Mouse (Mus musculus) thymus, adult 2 months (tissue): ENCODE data around the gene Klf13. TPM values are rescaled to one million over a fixed set of nuclear protein-coding genes. Genes with fewer than 3 reads are reported as not detected.

Experiments used
- DNase-seq: peaks from one replicate; pipeline ENCODE4 v3.0.0; 2021
- H3K27ac ChIP-seq: fragments of 200-500 bp; 2 replicates; pipeline ENCODE4 v1.5.1; 2012; ENCODE audit warnings: low read length, control low read depth; ENCODE audit not compliant: control insufficient read depth, insufficient read depth
- H3K27me3 ChIP-seq: fragments of 200-500 bp; 2 replicates; pipeline ENCODE4 v1.6.1; 2012; ENCODE audit warnings: mild to moderate bottlenecking, low read length, moderate library complexity, mixed read lengths; ENCODE audit not compliant: control insufficient read depth, insufficient read depth
- H3K36me3 ChIP-seq: fragments of 200-500 bp; 2 replicates; pipeline ENCODE4 v1.6.1; 2012; ENCODE audit warnings: mild to moderate bottlenecking, low read length, moderate library complexity; ENCODE audit not compliant: control insufficient read depth, insufficient read depth
- H3K4me1 ChIP-seq: fragments of 200-500 bp; replicated peaks from 2 replicates; pipeline ENCODE4 v1.6.1; 2012; ENCODE audit warnings: low read length; ENCODE audit not compliant: control insufficient read depth, insufficient read depth
- H3K4me3 ChIP-seq: fragments of 200-500 bp; 2 replicates; pipeline ENCODE4 v1.5.1; 2012; ENCODE audit warnings: mild to moderate bottlenecking, low read length, control low read depth, moderate library complexity; ENCODE audit not compliant: control insufficient read depth, insufficient read depth
- CTCF ChIP-seq: fragments of 200-500 bp; IDR thresholded peaks from 2 replicates; pipeline ENCODE4 v1.5.1; 2012; ENCODE audit warnings: mild to moderate bottlenecking, control low read depth, low read length, moderate library complexity, borderline replicate concordance; ENCODE audit not compliant: control insufficient read depth, poor library complexity, insufficient read depth; ENCODE audit errors: extremely low read depth
- POLR2A ChIP-seq: fragments of 200-500 bp; IDR thresholded peaks from 2 replicates; pipeline ENCODE4 v1.6.1; 2012; ENCODE audit warnings: mild to moderate bottlenecking, low read length, control low read depth, moderate library complexity; ENCODE audit not compliant: control insufficient read depth, poor library complexity, insufficient read depth; ENCODE audit errors: extremely low read depth
- WGBS: fragments of 180-500 bp; shearing (Covaris S2); methylation state at CpG from one replicate; pipeline ENCODE4 v1.1.7; 2018; 5-methylcytosine and 5-hydroxymethylcytosine counted together
- polyA plus RNA-seq: library from polyadenylated mRNA; depleted of rRNA; stranded (reverse); fragments of >200 nt; gene quantifications from 2 replicates; pipeline ENCODE4 v1.2.3, GENCODE M21; 2012

The Klf13 gene
- polyA plus RNA-seq, 1 experiment = 172 TPM

- Histone ChIP-seq H3K4me1 (peaks cover 59% of the 10 kb centered on the region), H3K4me3 (peak overlapping the region; percentile 50), H3K27ac (peak overlapping the region; percentile 81), H3K27me3 (no peaks in the 10 kb centered on the region), H3K36me3 (no peaks in the 10 kb centered on the region)
- peak; percentile 84 for DNase-seq
- TF ChIP-seq POLR2A (no peak), CTCF (no peak)
- WGBS = under 1% methylated on average over 22 of the region's 22 CpGs
Measured at GRCm38 (mm10) chr7:63896968-63897468, 41.7 kb downstream of the Klf13 start.

GRCm38 (mm10) chr7:63896276-63896967 lies 42.3 kb downstream of the Klf13 start:
- TF ChIP-seq CTCF = no peak
- peak overlapping the region; percentile 81 for H3K27ac ChIP-seq
- H3K4me1 ChIP-seq = peaks cover 53% of the 10 kb centered on the region
- H3K27me3 ChIP-seq = no peaks in the 10 kb centered on the region
- DNase-seq = no peak
- 5% methylated on average over 17 of the region's 17 CpGs for WGBS
- peak overlapping the region; percentile 50 for H3K4me3 ChIP-seq
- peaks cover under 1% of the 10 kb centered on the region for H3K36me3 ChIP-seq

GRCm38 (mm10) chr7:63895223-63895622 lies 43.5 kb downstream of the Klf13 start:
- TF ChIP-seq CTCF (no peak), POLR2A (no peak)
- DNase-seq = no peak
- no peak overlapping the region for H3K27ac ChIP-seq
- 49% methylated on average over 3 of the region's 3 CpGs for WGBS
- no peaks in the 10 kb centered on the region for H3K27me3 ChIP-seq
- H3K36me3 ChIP-seq = peaks cover 13% of the 10 kb centered on the region
- H3K4me3 ChIP-seq = no peak overlapping the region
- H3K4me1 ChIP-seq = peaks cover 41% of the 10 kb centered on the region

GRCm38 (mm10) chr7:63894662-63895061 lies 44.1 kb downstream of the Klf13 start:
- no peak overlapping the region for H3K4me3 ChIP-seq
- no peak overlapping the region for H3K27ac ChIP-seq
- DNase-seq = no peak
- TF ChIP-seq CTCF = no peak
- WGBS = 94% methylated on average over 4 of the region's 4 CpGs
- peaks cover 18% of the 10 kb centered on the region for H3K36me3 ChIP-seq
- H3K27me3 ChIP-seq = no peaks in the 10 kb centered on the region
- H3K4me1 ChIP-seq = peaks cover 37% of the 10 kb centered on the region

GRCm38 (mm10) chr7:63893729-63894128 lies 45.0 kb downstream of the Klf13 start:
- Histone ChIP-seq H3K27ac (no peak overlapping the region), H3K36me3 (peaks cover 27% of the 10 kb centered on the region), H3K27me3 (no peaks in the 10 kb centered on the region), H3K4me3 (no peak overlapping the region), H3K4me1 (peaks cover 32% of the 10 kb centered on the region)
- TF ChIP-seq CTCF = no peak
- TF ChIP-seq POLR2A = no peak
- no peak for DNase-seq
- 94% methylated on average over 4 of the region's 4 CpGs for WGBS

GRCm38 (mm10) chr7:63893201-63893600 lies 45.5 kb downstream of the Klf13 start:
- Histone ChIP-seq H3K36me3 (peaks cover 31% of the 10 kb centered on the region), H3K4me3 (no peak overlapping the region), H3K27me3 (no peaks in the 10 kb centered on the region), H3K4me1 (peaks cover 29% of the 10 kb centered on the region), H3K27ac (no peak overlapping the region)
- WGBS = 94% methylated on average over 5 of the region's 5 CpGs
- TF ChIP-seq CTCF (no peak), POLR2A (no peak)
- DNase-seq = no peak

GRCm38 (mm10) chr7:63891488-63892075 lies 47.1 kb downstream of the Klf13 start:
- WGBS = 97% methylated on average over 43 of the region's 43 CpGs
- H3K4me3 ChIP-seq = no peak overlapping the region
- H3K27me3 ChIP-seq = no peaks in the 10 kb centered on the region
- H3K4me1 ChIP-seq = peaks cover 17% of the 10 kb centered on the region
- TF ChIP-seq CTCF = no peak
- no peak for TF ChIP-seq POLR2A
- no peak overlapping the region for H3K27ac ChIP-seq
- no peak for DNase-seq
- H3K36me3 ChIP-seq = peaks cover 38% of the 10 kb centered on the region
